7 mouse cellular contexts compared by ENCODE assay signal in the genomic region with DNA sequence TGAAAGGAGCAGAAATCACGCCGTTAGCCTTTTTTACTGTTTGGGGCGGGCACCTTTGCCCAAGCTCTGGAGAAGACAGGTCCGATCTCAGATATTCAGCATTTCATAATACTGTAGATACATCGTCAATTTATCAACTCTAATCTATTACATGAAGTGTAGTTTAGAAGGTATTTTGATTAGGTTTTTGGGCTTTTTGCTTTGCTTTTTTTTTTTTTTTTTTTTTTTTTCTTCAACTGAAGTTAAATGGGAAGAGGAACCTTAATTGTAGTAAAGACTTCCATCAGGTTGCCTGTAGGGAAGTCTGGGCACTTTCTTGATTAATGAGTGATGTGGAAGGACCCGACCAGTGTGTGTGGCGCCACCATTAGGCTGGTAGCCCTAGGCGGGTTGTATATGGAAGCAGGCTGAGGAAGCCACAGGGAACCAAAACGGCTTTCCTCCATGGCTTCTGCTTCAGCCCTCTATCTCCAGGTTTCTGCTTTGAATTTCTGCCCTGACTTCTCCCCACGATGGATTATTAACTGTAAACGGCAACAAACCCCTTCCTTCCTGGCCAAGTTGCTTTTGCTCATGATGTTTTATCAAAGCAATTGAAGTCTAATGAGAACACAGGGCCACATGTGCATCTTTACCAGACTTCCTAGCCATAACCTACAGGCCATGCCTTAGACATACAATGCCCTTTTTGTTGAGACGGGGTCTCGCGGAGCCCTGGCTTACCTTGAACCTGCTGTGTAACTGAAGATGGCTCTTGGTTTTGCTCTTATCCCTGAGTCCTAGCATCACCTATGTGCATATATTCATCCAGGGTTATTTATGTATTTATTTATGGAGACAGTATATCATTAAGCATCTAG. TPM values are rescaled to one million over a fixed set of nuclear protein-coding genes. Genes with fewer than 3 reads are reported as not detected.
DNase-seq lines count a peak whose midpoint lies in the region; ATAC-seq and TF ChIP-seq lines count a peak whose summit lies in the region.

No protein-coding gene starts in this region.

- no peak for ATAC-seq in limb, embryonic 13.5 days (ENCODE audit: low FRiP score, low read depth)

- H3K4me2 ChIP-seq in CH12.LX (ENCODE audit: insufficient read depth, low read depth, poor library complexity, severe bottlenecking), result peak overlapping the region; percentile 68; the same call in 1 of the 2 replicates
- peak overlapping the region; percentile 97 for H3K4me2 ChIP-seq in limb, embryonic 13.5 days (replicated peaks)
- H3K4me2 ChIP-seq in myocyte (ENCODE audit: low read depth), result peak overlapping the region; percentile 97

- no peaks in the 10 kb centered on the region; the same call in 1 of the 2 replicates for H3K79me2 ChIP-seq in CH12.LX (replicated peaks; ENCODE audit: control insufficient read depth, extremely low read depth, insufficient read depth, poor library complexity, severe bottlenecking)
- H3K79me2 ChIP-seq in myocyte (ENCODE audit: control insufficient read depth, insufficient read depth), result peaks cover 7% of the 10 kb centered on the region

- DNase-seq in 3T3-L1 (ENCODE audit: low read depth, low spot score) (peak; percentile 26), CH12.LX (ENCODE audit: extremely low read depth) (peak; percentile 19)
- peak; percentile 18 for DNase-seq in embryonic facial prominence, embryonic 10.5 days (ENCODE audit: low spot score)
- DNase-seq in hindbrain, embryonic 10.5 days (ENCODE audit: low spot score), result peak; percentile 8
- DNase-seq in spleen, adult 12 weeks (ENCODE audit: low spot score), result no peak

- TF ChIP-seq CTCF in CH12.LX (conservative IDR thresholded peaks at IDR 0.05 in 1 of 2, IDR thresholded peaks at IDR 0.05 in 1 of 2; ENCODE audit: low read depth in 2 of 2, low read length in 2 of 2), result peak in 1 of 2 experiments; percentile 35; a peak in 2 of 4 replicates

- peak overlapping the region; percentile 85 for H3ac ChIP-seq in myocyte (ENCODE audit: control insufficient read depth, insufficient read length)

- peak overlapping the region; percentile 79 for H3K9ac ChIP-seq in CH12.LX (ENCODE audit: insufficient read depth, low read depth)
- H3K9ac ChIP-seq in limb, embryonic 13.5 days, result peak overlapping the region; percentile 87

- no peaks in the 10 kb centered on the region for H3K27me3 ChIP-seq in CH12.LX (replicated peaks)
- H3K27me3 ChIP-seq in embryonic facial prominence, embryonic 10.5 days (replicated peaks; ENCODE audit: low read depth, poor library complexity, severe bottlenecking), result no peaks in the 10 kb centered on the region
- H3K27me3 ChIP-seq in hindbrain, embryonic 10.5 days (ENCODE audit: insufficient read depth, poor library complexity, severe bottlenecking), result no peaks in the 10 kb centered on the region
- no peaks in the 10 kb centered on the region for H3K27me3 ChIP-seq in limb, embryonic 13.5 days
- H3K27me3 ChIP-seq in myocyte (ENCODE audit: control insufficient read depth, insufficient read depth, insufficient read length), result no peaks in the 10 kb centered on the region

- H3K9me3 ChIP-seq in CH12.LX (replicated peaks; ENCODE audit: low read length), result no peaks in the 10 kb centered on the region
- H3K9me3 ChIP-seq in embryonic facial prominence, embryonic 10.5 days, result no peaks in the 10 kb centered on the region
- no peaks in the 10 kb centered on the region for H3K9me3 ChIP-seq in hindbrain, embryonic 10.5 days
- no peaks in the 10 kb centered on the region for H3K9me3 ChIP-seq in limb, embryonic 13.5 days

- H3K4me3 ChIP-seq in CH12.LX (replicated peaks in 1 of 3; ENCODE audit: low read depth in 2 of 3, low read length in 2 of 3, poor library complexity in 1 of 3) (peak overlapping the region; percentile 65 to 87 (median 84)), myocyte (peak overlapping the region; percentile 36)
- H3K4me3 ChIP-seq in embryonic facial prominence, embryonic 10.5 days, result peak overlapping the region; percentile 90
- peak overlapping the region; percentile 90 for H3K4me3 ChIP-seq in hindbrain, embryonic 10.5 days
- H3K4me3 ChIP-seq in limb, embryonic 13.5 days, result peak overlapping the region; percentile 90

- dilution Hi-C loops in CH12.LX (cut with MboI; ENCODE audit: extremely low pct_ligation_motif_present, extremely low pct_unique_long_range_greater_than_20kb, low sequenced_read_pairs), result no loop called here

- peaks cover 2 to 6% of the 10 kb centered on the region in 2 experiments for H3K36me3 ChIP-seq in CH12.LX (replicated peaks in 1 of 2; ENCODE audit: control insufficient read depth in 1 of 2, insufficient read depth in 1 of 2, low read length in 1 of 2)
- H3K36me3 ChIP-seq in embryonic facial prominence, embryonic 10.5 days (replicated peaks), result no peaks in the 10 kb centered on the region; the same call in 1 of the 2 replicates
- H3K36me3 ChIP-seq in hindbrain, embryonic 10.5 days, result no peaks in the 10 kb centered on the region
- peaks cover 4% of the 10 kb centered on the region; the same call in 1 of the 2 replicates for H3K36me3 ChIP-seq in limb, embryonic 13.5 days
- no peaks in the 10 kb centered on the region for H3K36me3 ChIP-seq in myocyte (ENCODE audit: control insufficient read depth, insufficient read depth)

- peak overlapping the region; percentile 55; the same call in 1 of the 2 replicates for H3K27ac ChIP-seq in CH12.LX (ENCODE audit: insufficient read depth, low read depth)
- peak overlapping the region; percentile 94 for H3K27ac ChIP-seq in embryonic facial prominence, embryonic 10.5 days (replicated peaks)
- H3K27ac ChIP-seq in hindbrain, embryonic 10.5 days, result peak overlapping the region; percentile 97
- peak overlapping the region; percentile 76; the same call in 1 of the 2 replicates for H3K27ac ChIP-seq in limb, embryonic 13.5 days

- TF ChIP-seq POLR2A in CH12.LX (IDR thresholded peaks at IDR 0.05; ENCODE audit: low read depth, low read length) (no peak), myocyte (IDR thresholded peaks at IDR 0.05; ENCODE audit: insufficient read length, low read depth) (no peak)

- no peak for TF ChIP-seq RAD21 in CH12.LX (IDR thresholded peaks at IDR 0.05; ENCODE audit: low read depth, low read length)

- no peak for TF ChIP-seq EP300 in CH12.LX (IDR thresholded peaks at IDR 0.05; ENCODE audit: low read length)

- in situ Hi-C loops in CH12.LX (cut with MboI; ENCODE audit: low pct_ligation_motif_present, low pct_unique_long_range_greater_than_20kb, low sequenced_read_pairs), result no loop called here

- WGBS in embryonic facial prominence, embryonic 10.5 days, result 29% methylated on average over 14 of the region's 14 CpGs
- WGBS in hindbrain, embryonic 10.5 days, result 30% methylated on average over 14 of the region's 14 CpGs
- 28% methylated on average over 14 of the region's 14 CpGs for WGBS in limb, embryonic 13.5 days

- H3K4me1 ChIP-seq in CH12.LX (ENCODE audit: control insufficient read depth in 1 of 2, insufficient read depth in 2 of 2), result peaks cover 0 to 32% of the 10 kb centered on the region in 2 experiments; a peak in 2 of 4 replicates
- peaks cover 20% of the 10 kb centered on the region for H3K4me1 ChIP-seq in embryonic facial prominence, embryonic 10.5 days
- peaks cover 15% of the 10 kb centered on the region for H3K4me1 ChIP-seq in hindbrain, embryonic 10.5 days (replicated peaks)
- peaks cover 16% of the 10 kb centered on the region for H3K4me1 ChIP-seq in limb, embryonic 13.5 days

TF ChIP-seq in CH12.LX, 34 proteins besides CTCF, POLR2A, EP300 and RAD21:
- TF ChIP-seq ZNF384 (IDR thresholded peaks at IDR 0.05; ENCODE audit: low read depth, low read length) (peak; percentile 76), MAFK (IDR thresholded peaks at IDR 0.05; ENCODE audit: insufficient replicate concordance, low read length) (no peak)
TF ChIP-seq in CH12.LX: peak in this region for 1.

TF ChIP-seq in myocyte, 11 proteins besides CTCF, POLR2A, EP300 and RAD21:
- TF ChIP-seq TCF3 (IDR thresholded peaks at IDR 0.05; ENCODE audit: insufficient read length, low read depth) (no peak), TCF12 (IDR thresholded peaks at IDR 0.05; ENCODE audit: insufficient read depth, poor library complexity, severe bottlenecking) (no peak), USF1 (IDR thresholded peaks at IDR 0.05; ENCODE audit: low read depth) (no peak), SRF (IDR thresholded peaks at IDR 0.05; ENCODE audit: control insufficient read depth, insufficient read length, low read depth) (no peak), CEBPB (IDR thresholded peaks at IDR 0.05; ENCODE audit: insufficient read depth, poor library complexity, severe bottlenecking) (no peak), MYOD1 (IDR thresholded peaks at IDR 0.05; ENCODE audit: control insufficient read depth in 1 of 3, insufficient read length in 2 of 3, low read depth in 2 of 3) (no peak), MYOG (IDR thresholded peaks at IDR 0.05; ENCODE audit: control insufficient read depth in 1 of 3, insufficient read depth in 1 of 3, insufficient read length in 2 of 3, low read depth in 2 of 3) (no peak), MAX (IDR thresholded peaks at IDR 0.05; ENCODE audit: low read depth) (no peak), E2F4 (IDR thresholded peaks at IDR 0.05; ENCODE audit: insufficient read depth) (no peak), POLR2AphosphoS2 (IDR thresholded peaks at IDR 0.05; ENCODE audit: insufficient read length, low read depth) (no peak), REST (IDR thresholded peaks at IDR 0.05; ENCODE audit: insufficient read depth, insufficient read length) (no peak)

RNA-seq across cellular contexts. Expression of gene Cry1, which starts 1.0 kb away (rescaled TPM):
- total RNA-seq in CH12.LX (2012; rRNA removed) (16.3 and 16.5 TPM in 2 replicates), CH12.LX (2014; rRNA removed) (17.1 and 19.6 TPM in 2 replicates)
- polyA plus RNA-seq in CH12.LX (2012; ENCODE audit: insufficient read length, low read depth) (19.1 and 19.8 TPM in 2 replicates), myocyte (2012; fragmentation: generic; extraction: Trizol) (6.1 TPM)
- 31.3 and 31.4 TPM in 2 replicates for polyA plus RNA-seq in embryonic facial prominence, embryonic 10.5 days (2016; fragmentation: Nextera tagmentation; extraction: Ambion mirVana)
- 28.2 and 35.7 TPM in 2 replicates for polyA plus RNA-seq in hindbrain, embryonic 10.5 days (2016; fragmentation: Nextera tagmentation; extraction: Ambion mirVana)
- 37.7 and 39.4 TPM in 2 replicates for polyA plus RNA-seq in limb, embryonic 13.5 days (2015; fragmentation: Nextera tagmentation; extraction: Ambion mirVana)

RNA-seq across cellular contexts. Expression of gene Mterf2, which starts 58.0 kb away (rescaled TPM):
- total RNA-seq in CH12.LX (2012; rRNA removed), result 9.7 and 11.2 TPM in 2 replicates
- total RNA-seq in CH12.LX (2014; rRNA removed), result 32.0 and 34.0 TPM in 2 replicates
- 10.7 and 18.4 TPM in 2 replicates for polyA plus RNA-seq in CH12.LX (2012; ENCODE audit: insufficient read length, low read depth)
- 27.4 and 27.8 TPM in 2 replicates for polyA plus RNA-seq in embryonic facial prominence, embryonic 10.5 days (2016; fragmentation: Nextera tagmentation; extraction: Ambion mirVana)
- polyA plus RNA-seq in hindbrain, embryonic 10.5 days (2016; fragmentation: Nextera tagmentation; extraction: Ambion mirVana), result 26.7 and 28.1 TPM in 2 replicates
- polyA plus RNA-seq in limb, embryonic 13.5 days (2015; fragmentation: Nextera tagmentation; extraction: Ambion mirVana), result 23.7 and 24.3 TPM in 2 replicates
- 3.9 TPM for polyA plus RNA-seq in myocyte (2012; fragmentation: generic; extraction: Trizol)

Comparison
In these comparisons a context has a peak if more than half of its experiments do, and no peak if none do; other contexts are left out.
1. H3K4me3 ChIP-seq: peak in every context shown above with its lines; median percentile 90 in embryonic facial prominence, embryonic 10.5 days; 90 in hindbrain, embryonic 10.5 days; 90 in limb, embryonic 13.5 days; 84 in CH12.LX; 36 in myocyte.